Mouse (Mus musculus) left cerebral cortex, adult 18-20 months (tissue): Measurements from ENCODE around the gene Ipo13. TPM values are rescaled to one million over a fixed set of nuclear protein-coding genes. Genes with fewer than 3 reads are reported as not detected.

Source experiments
- DNase-seq, 2 experiments: peaks; one replicate each; pipeline ENCODE4 v3.0.0; 2021 to 2022; ENCODE audit warnings: low spot score in 2 of 2, mixed read lengths in 1 of 2
- long read RNA-seq, 2 experiments: library from polyadenylated mRNA; stranded (forward); transcript quantifications; one replicate each; pipeline ENCODE4 v2.0.0; 2021
- total RNA-seq, 2 experiments: library from RNA; stranded (reverse); gene quantifications; 2 replicates each; pipeline ENCODE4 v1.2.3; 2021

Gene Ipo13
- 100 to 1,000 TPM; 106 to 125 TPM for total RNA-seq
- long read RNA-seq, experiment 1, transcript Ipo13-201 (20 exons, 3,595 nt), result major isoform, 53 of 78 reads
- long read RNA-seq, experiment 1, partial matches to known transcripts, result 7 of 78 reads
- long read RNA-seq, experiment 1, other reads (novel, unspliced or antisense), result 17 of 78 reads
- long read RNA-seq, experiment 2, transcript Ipo13-201 (20 exons, 3,595 nt), result major isoform, 38 of 60 reads
- long read RNA-seq, experiment 2, partial matches to known transcripts, result 10 of 60 reads
- long read RNA-seq, experiment 2, other reads (novel, unspliced or antisense), result 12 of 60 reads

DNA sequence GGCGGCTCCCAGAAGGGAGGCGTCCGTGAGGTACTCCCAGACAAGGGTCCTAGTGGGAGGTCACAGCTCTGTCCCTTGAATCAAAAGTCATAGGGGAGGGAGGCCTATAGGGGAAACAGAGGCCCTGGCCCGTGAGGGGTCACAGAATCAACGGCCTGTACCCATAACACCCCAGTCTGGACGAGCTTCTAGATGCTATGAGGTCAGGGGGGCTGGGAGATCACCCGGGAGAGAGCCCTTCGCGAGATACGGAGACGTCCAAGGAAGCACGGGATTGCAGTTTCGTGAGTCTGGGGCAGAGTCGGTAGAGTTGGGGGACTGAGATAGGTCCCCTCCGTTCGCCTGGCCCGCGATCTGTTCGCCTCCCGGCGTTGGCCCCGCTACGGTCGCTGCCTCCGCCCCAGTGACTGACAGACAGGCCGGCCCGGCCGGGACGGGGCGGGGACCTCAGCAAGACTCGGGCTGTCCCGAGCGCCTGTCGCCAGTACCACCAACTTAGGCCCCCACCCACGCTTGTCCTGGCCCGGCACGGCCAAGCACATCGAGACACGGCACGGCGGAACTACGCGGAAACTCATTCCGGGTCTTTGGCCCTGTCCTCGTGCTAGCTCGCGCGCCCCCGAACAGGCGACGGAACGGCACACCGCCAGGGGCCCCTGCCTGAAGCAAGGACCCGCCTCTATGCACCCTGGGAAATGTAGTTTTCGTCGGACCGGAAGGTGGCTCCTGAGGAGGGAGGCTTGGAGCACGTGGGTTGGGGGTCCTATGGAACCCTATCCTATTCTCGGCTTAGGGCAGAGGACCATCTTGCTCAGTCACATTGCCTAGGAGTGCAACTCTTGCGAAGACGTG is at the start of gene Ipo13:
Gene Ipo13 (minus strand): TSS at position 409 of the 852 bp plus-strand sequence.
- DNase-seq, result peak; percentile 89 to 93

DNA sequence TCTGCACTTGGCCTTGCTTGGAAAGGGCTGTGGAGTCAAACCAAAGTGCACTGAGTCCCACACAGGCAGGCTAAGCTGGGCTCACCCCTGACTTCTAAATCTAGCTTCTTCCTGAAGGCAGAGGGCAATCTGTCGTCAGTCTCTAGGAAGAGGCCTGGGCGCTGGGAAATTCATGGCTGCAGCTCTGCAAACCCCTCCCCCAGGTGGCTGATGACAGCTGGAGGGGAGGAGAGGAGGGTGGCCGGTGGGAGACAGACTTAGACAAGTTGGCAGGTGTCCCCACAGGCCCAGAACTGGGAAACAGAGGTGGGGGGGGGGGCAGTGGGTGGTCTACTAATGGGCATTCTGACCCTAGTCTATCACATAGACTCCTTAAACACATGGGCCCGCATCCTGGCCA is 42.7 kb upstream of the Ipo13 start:
- DNase-seq, result no peak

DNA sequence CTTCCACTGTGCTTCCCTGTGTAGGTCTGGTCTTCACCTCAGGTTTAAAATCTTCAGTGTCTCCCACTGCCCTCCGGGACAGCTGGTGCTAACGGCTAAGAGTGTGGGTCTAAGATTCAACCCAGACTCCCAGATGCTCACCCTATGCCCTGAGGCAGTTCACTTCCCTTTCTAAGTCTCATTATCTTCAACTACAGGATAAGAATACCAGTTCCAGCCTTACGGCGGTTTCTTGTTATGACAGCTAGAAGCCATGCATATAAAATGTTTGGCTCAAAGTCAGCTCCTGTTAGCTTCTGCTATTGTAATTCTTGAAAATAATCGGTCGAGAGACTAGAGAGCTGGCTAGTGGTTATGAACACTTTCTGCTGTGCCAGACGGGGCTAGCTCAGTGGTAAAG is 32.7 kb upstream of the Ipo13 start:
- no peak for DNase-seq

DNA sequence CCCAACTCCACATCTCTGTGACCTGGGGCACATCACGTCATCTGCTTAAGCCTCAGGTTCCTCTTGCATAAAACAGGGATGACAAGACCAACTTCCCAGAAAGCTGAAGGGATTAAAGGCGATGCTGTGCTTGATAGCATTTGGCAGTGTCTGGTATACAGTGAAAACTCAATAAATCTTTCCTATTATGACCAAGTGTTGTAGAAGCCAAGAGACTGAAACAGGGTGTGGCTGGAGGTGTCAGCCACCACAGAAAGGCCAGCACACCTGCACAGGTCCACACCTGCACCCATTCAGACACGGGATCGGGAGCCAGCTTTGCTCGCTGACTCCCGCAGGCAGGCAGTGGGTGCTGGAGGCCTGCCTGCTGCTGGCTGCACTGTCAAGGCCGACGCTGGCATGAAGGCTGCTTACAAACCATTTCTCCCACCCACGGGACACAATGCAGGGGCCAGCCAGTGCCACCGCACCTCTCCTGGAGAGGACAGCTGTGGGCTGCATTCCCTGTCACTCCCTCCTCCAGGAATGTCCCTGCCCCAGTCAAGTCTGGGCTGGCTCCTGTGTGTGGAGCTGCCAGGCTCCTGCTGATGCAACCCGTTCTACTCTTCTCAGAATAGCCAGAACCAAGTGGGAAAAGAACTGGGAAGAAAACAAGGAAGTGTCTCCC is 32.0 kb upstream of the Ipo13 start:
- peak; percentile 7 to 25 for DNase-seq

DNA sequence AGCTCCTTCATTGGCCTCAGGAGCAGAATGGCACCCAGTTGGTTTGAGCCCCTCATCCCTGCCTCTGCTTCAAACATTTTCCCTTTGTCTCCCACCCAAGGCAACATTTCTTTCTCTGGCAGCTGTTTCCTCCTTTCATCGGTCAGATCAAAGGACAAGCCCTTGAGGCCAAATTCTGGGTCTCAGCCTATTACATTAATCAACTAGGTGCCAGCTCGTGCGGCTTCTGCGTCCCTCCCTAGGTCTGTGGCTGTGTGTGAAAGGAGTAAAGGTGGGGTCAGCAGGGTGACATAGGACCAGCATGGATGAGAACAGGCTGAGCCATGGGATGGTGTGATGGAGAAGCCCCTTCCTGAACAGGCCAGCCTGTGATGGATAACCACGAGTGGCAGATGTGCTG is 28.5 kb upstream of the Ipo13 start:
- DNase-seq, result no peak

DNA sequence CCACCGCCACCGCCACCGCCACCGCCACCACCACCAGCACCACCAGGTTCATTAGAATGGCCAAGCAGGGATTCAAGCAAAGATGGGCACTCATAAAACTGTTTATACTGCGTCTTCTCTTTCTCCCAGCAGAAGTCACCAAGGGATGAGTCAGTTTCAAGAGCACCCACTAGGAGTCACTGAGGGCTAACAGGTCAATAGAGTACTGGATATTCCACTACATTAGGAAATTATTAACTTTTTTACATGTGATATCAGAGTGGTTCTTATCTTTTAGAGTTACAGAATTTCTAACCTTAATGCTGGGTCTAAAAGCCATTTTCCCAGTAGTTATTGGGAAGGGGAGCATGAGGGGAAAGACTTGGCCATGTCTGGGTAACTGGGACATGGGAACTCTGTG is 22.2 kb upstream of the Ipo13 start:
- no peak for DNase-seq

DNA sequence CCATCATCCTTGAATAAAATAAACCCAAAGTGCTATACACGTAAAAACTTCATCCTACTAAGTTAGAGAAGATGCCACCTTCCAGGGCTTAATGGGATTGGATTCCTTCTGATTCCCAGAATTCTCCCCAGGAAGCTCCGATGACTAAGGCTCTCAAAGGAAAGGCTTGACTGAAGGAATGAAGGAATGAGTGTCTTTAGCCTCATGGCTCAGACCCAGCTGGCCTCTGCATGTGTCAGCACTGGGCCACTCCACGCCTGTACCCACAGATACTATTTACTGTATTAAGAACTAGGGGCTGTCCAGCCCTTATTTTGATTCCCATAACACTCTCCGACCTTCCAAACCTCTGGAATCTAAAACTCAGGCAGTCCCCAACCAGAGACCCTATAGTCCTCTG is 19.3 kb upstream of the Ipo13 start:
- no peak for DNase-seq

DNA sequence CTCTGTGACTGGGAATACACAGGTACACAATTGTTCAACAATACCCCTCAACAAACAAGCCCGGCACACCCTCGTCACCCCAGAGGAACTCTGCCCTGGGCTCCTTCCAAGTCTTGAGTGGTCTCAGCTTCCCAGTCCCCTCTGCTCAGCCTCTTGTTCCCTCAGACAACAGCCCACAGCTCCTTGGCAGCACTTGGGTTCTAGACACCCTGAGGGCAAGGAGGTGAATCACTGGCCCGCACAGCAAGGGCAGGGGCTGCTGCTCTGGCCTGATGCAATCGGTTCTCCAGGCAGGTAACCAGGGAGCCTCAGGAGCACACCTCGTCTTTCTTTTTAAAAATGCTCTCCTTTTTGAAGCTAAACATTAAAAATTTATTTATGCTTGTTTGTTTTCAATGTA is 18.4 kb upstream of the Ipo13 start:
- no peak for DNase-seq

DNA sequence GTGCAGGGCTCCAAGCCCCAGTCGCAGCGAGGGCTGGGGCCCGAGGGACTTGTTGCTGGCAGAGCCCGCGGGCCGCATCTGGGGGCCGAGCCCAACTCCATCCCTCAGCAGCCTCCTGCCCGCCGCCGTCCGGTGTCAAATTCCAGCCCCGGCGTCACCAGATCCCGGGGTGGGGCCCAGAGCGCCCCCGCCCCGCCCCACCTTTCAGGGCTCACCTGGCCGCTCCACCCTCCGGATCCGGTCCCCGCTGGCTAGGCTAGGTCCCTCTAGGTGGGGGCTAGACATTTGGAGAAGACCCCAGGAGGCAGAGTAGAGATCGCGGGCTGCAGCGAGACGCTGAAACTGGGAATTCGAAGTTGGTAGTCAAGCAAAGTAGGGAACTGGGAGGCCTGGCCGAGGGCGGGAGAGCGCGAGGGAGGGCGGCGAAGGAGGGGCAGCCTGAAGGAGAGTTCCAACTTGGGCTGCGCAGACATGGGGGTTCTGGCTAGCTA is 14.6 kb upstream of the Ipo13 start, which contains the start of gene Artn:
Gene Artn (minus strand): TSS at position 373 of the 491 bp plus-strand sequence.
- DNase-seq, result no peak

DNA sequence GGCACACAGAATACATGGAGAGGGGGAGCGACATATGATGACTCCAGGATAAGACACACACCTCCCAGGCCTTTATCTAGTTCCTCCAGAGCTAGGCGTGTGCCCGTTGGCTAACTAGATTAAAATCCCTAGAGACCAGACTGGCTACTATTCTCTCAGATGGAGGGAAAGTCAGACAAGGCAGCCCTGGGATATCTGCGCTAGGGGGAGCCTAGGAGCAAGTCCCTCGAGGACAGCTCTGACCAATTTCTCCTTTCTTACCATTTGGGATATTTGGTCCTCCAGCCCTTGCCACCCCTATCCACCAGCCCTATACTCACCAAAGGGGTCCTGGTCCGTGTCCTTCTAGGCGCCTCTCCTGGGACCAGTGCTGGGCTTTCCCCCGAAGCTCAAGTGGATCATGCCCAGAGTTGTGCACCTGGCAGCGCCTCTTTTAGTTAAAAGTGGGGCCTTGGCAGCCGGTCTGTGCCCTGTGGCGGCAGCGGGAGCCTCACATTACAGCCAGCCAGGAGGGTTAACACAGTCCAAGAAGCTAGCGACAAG is 14.0 kb upstream of the Ipo13 start:
- DNase-seq, result peak; percentile 59 to 62

DNA sequence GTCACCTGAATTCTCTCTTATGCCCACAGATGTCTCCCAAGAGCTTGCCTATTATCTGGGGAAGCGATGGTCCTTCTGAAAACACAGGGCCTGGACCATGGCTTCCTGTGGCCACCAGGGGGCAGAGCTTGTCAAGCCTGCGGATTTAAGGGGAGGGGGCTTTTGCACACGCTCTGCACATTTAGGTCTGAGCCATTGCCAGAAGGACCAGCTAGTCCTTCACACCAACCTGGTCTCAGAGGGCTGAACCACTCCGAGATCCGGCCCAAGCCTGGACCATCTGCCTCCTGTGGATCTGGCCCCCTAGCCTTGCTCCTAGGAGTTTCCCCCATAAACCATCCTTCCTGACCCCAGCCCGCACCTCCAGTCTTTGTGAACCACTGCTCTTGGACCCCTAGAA is 13.4 kb upstream of the Ipo13 start:
- no peak for DNase-seq

DNA sequence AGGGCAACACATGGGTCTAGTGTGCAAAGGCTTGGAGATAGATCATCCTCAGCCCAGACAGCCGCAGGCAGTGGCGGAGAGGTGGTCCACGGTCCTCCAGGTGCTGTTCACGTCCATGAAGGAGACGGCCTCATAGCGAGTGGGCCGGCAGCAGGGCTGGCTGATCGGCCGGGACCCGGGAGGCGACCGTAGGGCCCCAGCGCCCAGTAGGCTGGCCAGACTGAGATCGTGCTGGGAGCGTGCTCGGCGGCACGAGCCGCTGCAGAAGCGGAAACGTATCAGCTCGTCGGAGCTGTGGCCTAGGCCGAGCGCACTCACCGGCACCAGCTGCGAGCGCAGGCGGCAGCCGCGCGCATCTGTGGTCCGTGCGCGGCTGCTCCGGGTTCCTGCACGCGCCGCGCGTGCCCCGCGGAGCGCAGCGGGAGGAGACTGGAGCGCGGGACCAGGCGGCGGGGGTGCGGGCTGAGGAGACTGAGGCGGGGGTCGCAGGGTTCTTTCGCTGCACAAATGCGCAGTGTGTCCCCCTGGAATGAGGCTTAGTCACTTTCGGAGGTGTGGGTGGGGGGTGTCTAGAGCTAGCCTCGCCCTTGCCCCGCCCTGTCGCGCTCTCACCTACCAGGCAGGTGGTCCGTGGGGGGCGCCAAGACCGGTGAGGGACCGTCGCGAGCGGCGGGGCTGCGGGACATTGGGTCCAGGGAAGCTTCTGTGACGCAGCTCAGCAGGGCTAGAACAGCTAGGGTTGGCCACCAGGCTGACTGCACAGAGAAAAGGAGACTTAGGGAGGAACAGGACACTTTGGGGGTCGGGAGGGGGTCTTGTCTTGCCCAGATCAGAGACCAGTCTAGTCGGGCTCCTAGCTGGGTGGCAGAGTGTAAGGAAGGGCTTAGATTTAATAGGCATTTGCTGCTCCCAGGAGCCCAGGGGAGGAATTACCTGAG is 12.0 kb upstream of the Ipo13 start:
- DNase-seq, result peak; percentile 60 to 67

DNA sequence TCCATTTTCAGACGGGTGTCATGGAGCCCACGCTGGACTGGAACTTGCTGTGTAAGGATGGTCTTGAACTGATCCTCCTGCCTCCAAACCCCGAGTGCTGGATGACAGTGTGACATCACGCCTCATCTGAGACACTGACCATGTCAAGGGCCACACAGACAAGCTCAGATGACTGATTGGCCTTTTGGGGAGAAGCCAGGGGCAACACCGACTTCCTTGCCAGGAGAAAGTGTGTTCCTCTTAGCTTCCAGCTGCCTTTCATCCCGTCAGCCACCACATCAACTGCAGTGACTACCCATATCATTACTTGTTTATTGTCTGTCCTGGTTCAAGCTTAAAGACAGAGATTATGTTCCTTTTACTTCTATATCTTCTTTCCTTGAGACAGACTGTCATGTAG is 10.1 kb upstream of the Ipo13 start:
- no peak for DNase-seq

DNA sequence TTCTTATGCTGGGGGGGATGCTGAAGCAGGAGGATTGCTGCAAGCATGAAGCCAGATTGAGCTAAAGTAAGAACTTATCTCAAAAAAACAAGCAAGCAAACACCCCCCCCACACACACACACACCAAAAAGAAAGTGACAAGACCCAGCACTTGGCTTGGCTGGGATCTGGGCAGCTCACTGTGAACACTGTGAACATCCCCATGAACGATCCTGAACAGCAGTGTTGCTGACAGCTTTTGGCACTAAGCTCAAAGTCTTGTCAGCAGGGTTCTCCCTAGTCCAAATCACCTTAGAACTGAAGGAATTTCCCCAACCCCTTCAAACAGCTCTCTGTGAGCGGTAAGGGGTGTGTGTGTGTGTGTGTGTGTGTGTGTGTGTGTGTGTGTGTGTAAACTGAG is 8.7 kb upstream of the Ipo13 start:
- DNase-seq, result no peak

DNA sequence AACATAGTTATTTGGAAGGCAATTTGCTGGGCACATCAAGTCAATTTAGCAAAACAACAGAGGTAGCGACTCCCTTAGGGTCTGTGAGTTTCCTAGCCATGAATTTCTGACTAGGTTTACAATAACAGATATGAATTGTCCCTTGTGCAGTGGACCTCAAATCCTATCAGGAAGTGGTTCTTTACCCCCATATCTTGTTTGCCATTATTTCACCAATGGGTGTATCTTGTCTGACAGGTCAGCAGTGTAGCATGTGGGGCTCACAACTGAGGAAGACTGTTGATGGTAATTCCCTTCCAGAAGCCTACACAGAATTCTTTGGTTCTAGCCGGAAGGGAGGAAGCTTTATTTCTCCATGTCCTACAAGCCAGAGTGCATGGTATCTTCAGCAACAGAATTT is 6.6 kb upstream of the Ipo13 start:
- DNase-seq, result no peak

DNA sequence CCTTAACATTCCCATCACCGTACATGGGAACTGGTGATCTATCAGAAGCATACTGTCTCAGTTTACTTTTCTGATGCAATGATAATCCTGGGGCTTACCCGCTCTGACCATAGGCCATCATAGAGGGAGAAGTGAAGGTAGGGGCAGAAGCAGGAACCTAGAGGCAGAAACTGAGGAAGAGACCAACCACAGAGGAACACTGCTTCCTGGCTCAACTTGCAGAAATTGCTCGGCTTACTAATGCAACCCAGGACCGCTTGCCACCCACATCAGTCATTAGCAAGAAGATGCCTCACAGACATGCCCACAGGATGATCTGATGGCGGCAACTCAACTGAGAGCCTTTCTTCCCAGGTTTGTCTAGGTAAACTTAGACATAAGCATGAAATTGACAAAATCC is 4.0 kb upstream of the Ipo13 start:
- no peak for DNase-seq

DNA sequence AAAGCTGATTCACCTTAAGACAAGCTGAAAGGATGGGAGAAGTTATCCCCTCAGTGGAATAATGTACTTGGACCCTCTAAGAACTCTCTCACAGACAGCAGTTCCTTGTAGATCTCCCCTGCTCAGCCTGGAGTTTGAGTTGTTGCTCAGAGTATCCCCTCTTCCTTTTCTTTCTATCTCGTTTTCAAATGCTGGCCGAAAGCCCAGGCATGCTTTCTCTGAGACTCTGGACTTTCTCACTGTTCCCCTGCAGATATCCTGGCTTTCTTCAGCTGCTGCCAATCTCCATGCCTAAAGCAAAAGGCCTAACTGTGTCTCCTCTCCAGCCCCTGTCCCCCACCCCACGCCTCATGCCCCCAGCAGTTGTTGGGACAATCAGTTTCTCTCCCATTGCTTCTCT is 3.5 kb upstream of the Ipo13 start:
- no peak for DNase-seq

DNA sequence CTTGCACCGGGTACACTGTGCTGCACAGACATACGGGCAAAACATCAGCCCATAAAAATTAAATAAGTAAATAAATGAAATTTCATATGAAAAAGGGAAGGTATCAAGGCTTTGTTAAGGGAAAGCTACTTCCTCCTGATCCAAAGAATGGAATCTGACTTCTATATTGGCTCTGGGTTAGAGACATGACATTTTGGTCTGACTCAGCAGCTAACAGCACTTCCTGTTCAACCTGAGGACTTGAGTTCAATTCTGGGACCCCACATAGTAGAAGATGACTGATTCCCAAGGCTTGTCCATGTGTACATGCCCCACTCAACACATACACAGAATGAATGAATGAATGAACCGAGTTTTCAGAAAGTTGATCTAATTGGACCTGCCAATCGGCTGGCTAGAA is 3.0 kb upstream of the Ipo13 start:
- DNase-seq, result no peak

DNA sequence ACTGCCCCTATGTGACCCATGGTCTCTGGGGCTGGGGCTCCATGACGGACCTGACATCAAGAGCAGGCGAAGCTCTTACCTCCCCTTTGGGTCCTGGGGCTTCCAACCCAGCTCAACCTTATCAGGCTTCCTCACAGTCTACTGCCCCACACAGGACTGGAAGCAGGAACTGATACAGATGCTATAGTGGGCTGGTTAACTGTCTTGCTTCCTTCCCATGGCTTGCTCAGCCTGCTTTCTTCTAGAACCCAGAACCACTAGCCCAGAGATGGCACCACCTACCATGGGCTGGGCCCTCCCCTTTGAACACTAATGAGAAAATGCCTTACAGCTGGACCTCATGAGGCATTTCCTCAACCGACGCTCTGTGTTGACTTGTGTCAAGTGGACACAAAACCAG is 2.6 kb upstream of the Ipo13 start:
- DNase-seq, result no peak

DNA sequence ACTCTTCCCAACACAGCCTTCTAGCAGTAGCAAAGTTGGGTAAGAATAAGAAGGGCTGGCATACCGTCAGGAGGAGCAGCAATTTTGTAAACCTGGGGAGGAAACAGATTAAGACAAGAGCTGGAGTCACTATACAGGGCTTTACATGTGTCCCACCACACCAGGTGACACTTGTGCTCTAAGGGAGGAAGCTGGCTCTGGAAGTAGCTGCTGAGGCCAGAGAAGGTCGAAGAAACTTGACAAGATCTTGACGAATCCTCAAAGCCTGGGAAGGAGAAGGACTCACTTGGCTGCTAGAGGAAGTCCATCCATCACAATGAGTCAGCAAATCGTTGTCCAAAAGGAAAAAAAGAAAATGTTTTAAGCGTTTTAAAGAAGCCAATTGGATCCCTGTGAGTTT is 1.6 kb upstream of the Ipo13 start:
- DNase-seq, result no peak
